Mouse (Mus musculus) effector memory CD4-positive, alpha-beta T cell, adult 7 months (primary cell): ENCODE measurements around the gene Kmt2e. TPM values are rescaled to one million over a fixed set of nuclear protein-coding genes. Genes with fewer than 3 reads are reported as not detected.

ENCODE experiments used
- polyA plus RNA-seq: library from polyadenylated mRNA; unstranded; fragments of 100-300 nt; shearing (Covaris generic); gene quantifications from one replicate; pipeline ENCODE4 v1.2.1, GENCODE M21; 2017

Kmt2e gene
- polyA plus RNA-seq: 433 TPM

DNA sequence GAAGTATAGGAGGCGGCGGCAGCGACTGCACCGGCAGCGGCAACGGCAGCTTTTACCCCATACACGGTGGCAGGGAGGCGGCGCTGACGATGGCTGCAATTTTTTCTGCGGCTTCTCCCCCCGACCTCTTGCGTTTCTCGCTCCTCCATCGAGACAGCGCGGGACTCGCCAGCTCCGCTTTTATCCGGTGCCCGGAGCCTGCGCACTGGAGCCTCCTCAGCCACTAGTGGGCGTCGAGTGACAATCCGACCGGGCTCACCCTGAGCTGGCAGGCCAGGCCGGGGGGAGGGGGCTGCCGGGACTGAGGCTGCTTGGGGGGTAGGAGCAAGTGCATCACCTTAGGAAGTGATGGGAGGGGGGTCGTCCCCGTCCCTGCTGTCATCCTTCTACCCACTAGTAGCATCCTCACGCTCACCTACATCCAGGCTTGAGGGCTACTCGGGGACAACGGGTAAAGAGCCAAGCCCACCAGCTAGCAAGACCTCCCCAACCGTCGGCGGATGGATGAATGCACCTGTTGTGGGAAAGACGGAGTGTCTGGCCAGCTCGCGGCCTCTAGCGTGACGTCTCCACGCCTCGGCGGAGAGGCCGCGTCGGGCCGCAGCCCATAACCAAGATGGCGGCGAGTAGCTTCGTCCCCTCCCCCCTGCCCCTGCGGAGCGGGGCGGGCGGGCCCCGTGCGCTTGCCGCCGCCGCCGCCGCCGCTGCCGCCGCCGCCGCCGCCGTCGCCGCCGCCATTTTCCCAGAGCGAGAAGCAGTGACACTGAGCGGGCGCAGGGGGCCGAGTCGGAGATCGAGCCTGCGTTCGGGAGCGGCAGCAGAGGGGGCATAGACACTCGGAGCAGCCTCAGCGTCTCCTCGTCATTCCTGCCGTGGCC lies at the start of gene Kmt2e:
Gene Kmt2e (plus strand): TSS at position 722 of the 878 bp plus-strand sequence.

